Mouse (Mus musculus): Measurements from ENCODE around the gene Wipf1.

GRCm38 (mm10) chr2:73387806-73388205, 141.7 kb downstream of the Wipf1 start:
- TF ChIP-seq CTCF (IDR thresholded peaks at IDR 0.05; ENCODE audit: control insufficient read depth, insufficient read depth, low read length) (no peak), POLR2A (IDR thresholded peaks at IDR 0.05; ENCODE audit: borderline replicate concordance, control insufficient read depth, low read depth, low read length) (no peak)
